Mouse (Mus musculus): ENCODE results near the gene Cadps2.

The Cadps2 gene

GRCm38 (mm10) chr6:23253353-23254311, 585.6 kb downstream of the Cadps2 start:
- peak; percentile 73 for DNase-seq (ENCODE audit: extremely low spot score, low spot score)

DNA sequence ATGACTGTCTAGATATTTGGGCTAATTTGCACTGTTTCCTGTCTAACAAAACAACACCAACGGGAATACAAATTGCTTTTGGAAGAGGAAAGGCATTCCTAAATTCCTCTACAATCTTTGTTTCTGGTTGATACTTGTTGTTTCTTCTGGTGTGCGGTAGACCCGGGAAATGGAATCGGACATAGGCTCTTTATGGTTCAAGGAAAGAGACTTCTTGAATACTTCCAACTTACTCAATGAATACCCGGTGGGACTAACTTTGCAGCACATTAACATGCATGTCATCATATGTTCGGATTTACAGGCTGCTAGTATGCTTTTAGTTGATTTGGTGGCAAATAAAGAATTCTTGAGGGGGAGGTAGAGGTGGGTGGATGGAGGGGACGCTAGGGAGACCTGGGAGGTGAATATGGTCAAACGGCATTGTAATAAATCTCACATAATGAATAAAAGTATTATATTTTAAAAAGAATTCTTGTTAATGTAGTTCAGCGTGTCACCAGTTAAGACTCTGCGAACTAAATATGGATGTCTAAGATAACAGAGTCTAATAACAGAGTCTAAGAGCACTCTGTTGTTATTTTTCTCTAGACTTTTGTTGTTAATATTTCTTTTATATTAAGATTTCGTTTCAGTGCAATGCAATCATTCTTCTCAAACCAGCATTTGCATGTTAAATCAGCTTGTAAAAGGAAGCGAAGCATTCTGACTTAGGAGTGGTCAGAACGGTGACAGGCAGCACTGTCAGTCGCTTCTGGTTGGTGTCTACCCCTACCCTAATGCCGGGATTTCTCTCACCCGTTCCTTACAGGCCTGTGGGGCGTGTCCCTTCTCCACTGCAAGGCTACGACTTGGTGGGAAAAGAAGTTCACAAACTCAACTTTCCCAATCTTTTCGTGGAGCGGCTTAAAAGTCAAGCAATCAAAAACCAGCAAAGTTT, 586.8 kb downstream of the Cadps2 start:
- peak; percentile 59 for DNase-seq (ENCODE audit: extremely low spot score, low spot score)

DNA sequence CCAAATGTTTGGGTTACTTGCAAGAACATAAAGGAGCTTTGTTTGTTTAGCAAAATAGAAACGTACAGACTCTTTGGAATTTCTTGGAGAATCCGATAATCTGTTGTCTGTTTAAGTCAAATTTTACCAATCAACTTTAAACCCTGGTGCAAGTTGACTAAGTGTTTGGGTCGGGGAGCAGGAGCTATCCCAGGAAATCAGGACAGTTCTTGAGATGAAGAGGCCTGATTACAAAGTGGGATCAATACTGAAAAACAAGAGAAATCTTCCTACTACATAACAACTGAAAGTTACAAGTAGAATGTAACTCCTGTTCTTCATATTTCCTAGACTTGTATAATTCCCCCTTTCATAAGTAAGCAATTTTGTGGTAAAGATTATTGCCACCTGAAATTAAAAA, 587.8 kb downstream of the Cadps2 start:
- no peak for DNase-seq (ENCODE audit: extremely low spot score, low spot score)

DNA sequence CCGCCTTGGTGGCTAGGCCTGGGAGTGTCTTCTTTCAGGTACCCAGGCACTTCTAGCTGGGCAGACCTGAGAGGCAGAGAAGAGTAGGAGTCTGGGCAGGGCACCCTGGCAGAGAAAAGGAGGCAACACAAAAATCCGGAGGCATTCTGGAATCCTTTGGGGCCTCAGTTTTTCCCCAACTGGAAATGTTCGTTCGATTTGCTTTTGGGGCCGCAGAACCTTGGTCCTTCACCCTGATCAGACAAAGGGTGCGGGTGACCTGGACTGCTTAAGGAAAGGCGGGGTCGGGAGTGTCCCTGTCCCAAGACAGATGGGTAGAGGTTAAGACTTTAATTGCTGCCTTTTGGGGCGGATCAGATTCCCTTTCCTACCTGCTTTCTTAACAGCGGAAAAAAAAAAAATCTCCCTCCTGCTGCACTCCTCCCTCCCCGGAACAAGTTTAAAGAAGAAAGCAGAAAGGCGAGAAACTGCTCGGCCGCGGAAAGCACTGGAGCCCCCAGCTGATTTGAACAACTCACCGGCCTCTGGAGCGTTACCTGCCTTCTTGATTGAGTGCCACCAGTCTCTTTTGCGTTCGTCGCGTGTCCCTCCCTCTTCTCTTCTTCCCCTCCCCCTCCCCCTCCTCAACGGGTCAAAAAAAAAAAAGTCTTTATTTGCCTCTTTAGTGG, 588.8 kb downstream of the Cadps2 start:
- peak; percentile 59 for DNase-seq (ENCODE audit: extremely low spot score, low spot score)

- peak; percentile 84 for DNase-seq (ENCODE audit: extremely low spot score, low spot score)
Measured at GRCm38 (mm10) chr6:23249616-23250287, 589.5 kb downstream of the Cadps2 start.

DNA sequence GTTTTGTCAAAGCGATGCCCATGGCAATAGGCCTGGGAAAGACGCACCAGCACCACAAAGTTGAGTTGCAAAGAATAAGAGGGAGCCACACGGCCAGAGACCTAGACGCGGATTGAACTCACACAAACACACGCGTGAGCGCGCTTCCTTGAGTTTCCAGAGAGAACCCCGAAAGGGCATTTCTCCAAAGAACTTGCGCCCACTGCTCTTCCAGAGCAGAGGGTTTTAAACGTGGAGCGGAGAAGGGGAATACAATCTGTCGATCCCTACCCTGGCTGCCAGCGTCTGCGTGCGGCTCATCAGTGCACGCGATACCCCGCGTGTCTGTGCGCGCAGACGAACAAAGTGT, 590.2 kb downstream of the Cadps2 start:
- peak; percentile 67 for DNase-seq (ENCODE audit: extremely low spot score, low spot score)

GRCm38 (mm10) chr6:23248313-23249052, 590.7 kb downstream of the Cadps2 start, which contains the start of gene Fezf1:
TSS of gene Fezf1 (minus strand) at chr6:23248362.
- DNase-seq (ENCODE audit: extremely low spot score, low spot score), result no peak

DNA sequence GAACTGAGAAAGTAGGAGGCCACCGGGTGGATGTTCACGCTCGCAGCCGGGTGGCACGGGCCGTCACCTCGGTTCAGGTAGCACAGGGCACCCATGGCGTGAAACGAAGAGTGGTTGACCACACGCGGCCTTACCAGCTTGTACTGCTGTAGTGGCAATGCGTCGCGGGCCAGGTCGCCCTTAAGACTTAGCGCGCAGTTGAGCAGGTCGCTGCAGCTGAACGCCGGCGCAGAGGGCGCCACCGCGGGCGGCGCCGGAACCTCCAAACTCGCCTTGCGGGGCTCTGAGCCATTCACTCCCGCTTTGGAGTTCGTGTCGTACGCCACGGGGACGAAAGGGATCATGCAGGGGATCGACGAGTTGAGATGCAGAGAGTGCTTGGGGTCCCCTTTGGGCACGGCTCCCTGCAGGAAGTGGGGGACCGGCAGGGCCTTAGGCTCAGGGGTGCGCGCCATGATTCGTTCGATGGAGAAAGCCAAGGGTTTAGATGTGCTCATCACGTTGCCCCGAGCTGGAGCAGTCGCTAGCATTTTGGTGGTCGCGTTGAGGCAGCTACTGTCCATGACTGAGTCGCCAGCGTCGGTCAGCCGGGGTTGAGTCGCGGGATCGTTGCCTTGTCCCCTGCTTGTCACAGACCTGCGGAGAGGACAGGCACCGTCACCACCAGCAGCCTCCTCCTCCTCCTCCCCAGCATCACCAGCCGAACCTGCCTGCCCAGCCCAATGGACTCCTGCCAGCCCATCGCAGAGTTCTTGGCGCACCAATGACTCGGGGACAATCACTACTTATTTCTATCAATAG, 591.5 kb downstream of the Cadps2 start:
- DNase-seq (ENCODE audit: extremely low spot score, low spot score), result peak; percentile 67

GRCm38 (mm10) chr6:23246790-23247511, 592.3 kb downstream of the Cadps2 start:
- DNase-seq (ENCODE audit: extremely low spot score, low spot score), result peak; percentile 35

DNA sequence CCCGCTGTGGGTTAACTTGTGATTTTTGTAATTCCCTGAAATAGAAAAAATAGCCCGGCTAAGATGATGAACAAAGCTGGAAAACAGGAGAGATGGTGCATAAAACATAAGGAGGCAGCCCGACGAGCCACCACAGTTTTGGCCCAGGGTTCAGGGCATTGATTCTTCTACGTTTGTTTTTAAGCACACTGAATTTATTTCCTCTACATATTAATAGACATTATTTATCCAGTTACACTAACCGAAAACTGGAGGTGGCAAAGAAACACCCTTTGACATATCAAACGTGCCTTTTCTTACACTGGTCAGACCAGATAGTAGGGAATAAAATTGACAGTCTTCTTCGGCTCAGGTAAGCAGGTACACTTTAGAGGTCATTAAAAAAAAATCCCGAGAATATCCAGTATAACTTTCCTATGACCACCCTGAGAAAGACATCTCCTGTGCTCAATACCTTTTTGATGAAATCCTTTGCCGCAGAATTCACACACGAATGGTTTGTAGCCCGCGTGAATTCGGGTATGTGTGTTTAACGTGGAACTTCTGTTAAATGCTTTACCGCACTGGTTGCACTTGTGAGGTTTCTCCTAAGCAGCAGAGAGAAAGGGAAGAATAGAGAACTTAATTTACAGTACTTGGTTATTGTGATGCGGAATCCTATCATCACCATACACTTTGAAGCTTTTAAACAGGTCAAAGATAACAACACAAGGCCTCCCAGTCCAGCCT, 593.0 kb downstream of the Cadps2 start:
- DNase-seq (ENCODE audit: extremely low spot score, low spot score), result no peak

DNA sequence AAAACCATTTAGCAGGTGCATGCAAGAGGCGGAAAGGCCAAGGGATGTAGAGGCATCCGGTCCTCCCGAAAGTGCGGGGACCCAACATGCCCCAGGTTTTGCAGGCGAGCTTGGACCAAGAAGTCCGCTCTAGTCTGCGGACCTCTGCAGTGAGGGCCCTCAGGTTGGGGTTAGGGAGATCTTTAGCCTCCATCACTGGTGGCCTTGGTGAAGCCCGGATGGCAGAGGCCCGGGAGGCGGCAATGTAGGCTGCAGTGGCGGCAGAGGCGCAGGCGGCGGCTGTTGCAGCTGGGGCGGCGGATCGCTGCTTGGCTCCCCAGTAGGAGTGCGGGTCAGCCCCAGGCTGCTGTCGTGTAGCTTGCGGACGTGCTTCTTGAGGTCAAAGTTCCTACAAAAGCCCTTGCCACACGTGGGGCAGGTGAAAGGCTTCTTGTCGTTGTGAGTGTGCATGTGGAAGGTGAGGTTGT, 593.6 kb downstream of the Cadps2 start:
- peak; percentile 67 for DNase-seq (ENCODE audit: extremely low spot score, low spot score)

GRCm38 (mm10) chr6:23245121-23245520, 594.1 kb downstream of the Cadps2 start:
- DNase-seq (ENCODE audit: extremely low spot score, low spot score), result no peak

DNA sequence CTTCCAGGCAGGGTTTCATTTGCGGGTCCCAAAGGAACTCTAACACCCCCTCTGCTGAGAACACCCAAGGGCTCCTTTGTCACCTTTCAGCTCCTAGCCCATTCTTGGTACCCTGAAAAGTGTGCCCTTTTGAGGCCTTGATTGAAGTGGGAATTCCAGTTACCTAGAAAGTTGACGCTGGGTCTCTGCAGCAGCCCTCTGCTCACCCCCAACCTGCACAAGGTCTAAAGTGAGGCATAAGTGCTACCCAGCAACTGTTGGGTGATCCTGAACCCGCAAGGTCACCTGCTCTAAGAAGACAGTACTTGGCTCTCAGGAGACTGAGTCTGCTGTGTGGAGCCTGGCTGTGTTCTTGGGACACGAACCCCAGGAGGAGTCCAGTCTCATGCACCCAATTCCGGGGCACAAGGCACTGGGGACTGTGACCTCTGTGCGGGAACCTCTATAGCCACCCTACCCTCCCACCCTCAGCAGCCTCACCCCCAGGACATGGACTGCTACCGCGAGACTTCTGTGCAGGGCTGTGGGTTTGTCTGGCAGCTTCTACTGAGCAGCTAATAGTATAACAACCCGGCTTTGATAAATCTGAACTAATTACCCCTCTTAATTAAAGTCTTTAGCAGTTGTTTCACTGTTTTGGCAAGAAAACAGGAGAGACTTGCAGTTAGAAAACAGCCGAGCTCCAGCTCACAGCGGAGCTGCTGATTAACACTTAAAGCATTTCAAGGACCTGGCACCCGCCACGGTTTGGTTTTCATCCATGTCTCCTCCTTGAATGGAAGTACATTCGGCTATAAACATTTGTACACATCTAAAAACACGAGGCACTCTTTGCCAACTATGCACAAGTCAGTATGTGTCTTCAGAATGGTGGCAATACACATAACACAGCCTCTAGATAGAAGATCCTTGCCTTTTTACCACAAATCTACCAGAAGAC, 595.1 kb downstream of the Cadps2 start:
- no peak for DNase-seq (ENCODE audit: extremely low spot score, low spot score)

Data from neural tube, embryonic 10.5 days (tissue).